Mouse (Mus musculus): ENCODE results near the gene 5730522E02Rik. TPM values are rescaled to one million over a fixed set of nuclear protein-coding genes. Genes with fewer than 3 reads are reported as not detected.

5730522E02Rik gene
- polyA plus RNA-seq, 1 experiment: not detected

DNA sequence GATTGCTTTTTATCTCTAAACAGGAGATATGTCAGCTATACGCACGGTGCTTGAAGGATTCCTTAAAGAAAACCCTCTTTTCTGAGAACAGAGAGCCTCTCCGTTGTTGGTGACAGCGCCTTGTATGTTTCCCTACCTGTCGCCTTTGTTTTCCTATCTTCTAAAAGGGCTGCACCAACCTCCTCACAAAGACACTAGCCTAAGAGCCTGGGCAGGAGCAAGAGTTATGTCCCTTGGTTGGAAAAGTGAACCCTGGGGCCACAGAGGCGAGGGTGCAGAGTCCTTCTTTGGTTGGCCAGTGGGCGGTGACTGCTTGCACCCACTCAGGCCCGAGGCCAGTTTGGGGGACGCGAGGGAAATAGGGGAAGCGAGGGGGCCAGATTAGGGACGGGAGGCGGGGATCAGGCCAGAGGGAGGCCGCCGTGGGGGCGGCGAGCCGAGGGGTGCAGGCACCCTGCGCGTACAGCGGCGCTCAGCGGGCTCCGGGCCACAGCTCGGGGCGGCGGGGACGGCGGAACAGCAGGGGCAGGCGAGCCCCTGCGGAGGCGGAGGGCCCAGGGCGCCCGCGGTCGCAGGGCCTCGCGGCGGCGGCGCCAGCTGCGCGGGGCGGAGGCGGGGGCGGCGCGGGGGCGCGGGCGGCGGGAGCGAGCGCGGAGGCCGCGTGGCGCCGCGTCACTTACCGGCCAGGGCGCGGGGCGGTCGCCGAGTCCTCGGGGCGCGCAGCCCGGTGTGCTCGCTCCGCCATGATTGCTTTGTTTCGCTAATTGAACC lies 567 bp downstream of the 5730522E02Rik start:
- no peak overlapping the region for H3K4me2 ChIP-seq (ENCODE audit: low read depth)
- H3K36me3 ChIP-seq (ENCODE audit: control insufficient read depth, insufficient read depth): no peaks in the 10 kb centered on the region
- H3ac ChIP-seq (ENCODE audit: control insufficient read depth, insufficient read length): no peak overlapping the region
- TF ChIP-seq CEBPB (IDR thresholded peaks at IDR 0.05; ENCODE audit: insufficient read depth, poor library complexity, severe bottlenecking): no peak
- no peak for TF ChIP-seq TCF3 (IDR thresholded peaks at IDR 0.05; ENCODE audit: insufficient read length, low read depth)
- H3K79me2 ChIP-seq (ENCODE audit: control insufficient read depth, insufficient read depth): no peaks in the 10 kb centered on the region
- H3K27me3 ChIP-seq (ENCODE audit: control insufficient read depth, insufficient read depth, insufficient read length): no peaks in the 10 kb centered on the region
- H3K4me3 ChIP-seq: no peak overlapping the region

DNA sequence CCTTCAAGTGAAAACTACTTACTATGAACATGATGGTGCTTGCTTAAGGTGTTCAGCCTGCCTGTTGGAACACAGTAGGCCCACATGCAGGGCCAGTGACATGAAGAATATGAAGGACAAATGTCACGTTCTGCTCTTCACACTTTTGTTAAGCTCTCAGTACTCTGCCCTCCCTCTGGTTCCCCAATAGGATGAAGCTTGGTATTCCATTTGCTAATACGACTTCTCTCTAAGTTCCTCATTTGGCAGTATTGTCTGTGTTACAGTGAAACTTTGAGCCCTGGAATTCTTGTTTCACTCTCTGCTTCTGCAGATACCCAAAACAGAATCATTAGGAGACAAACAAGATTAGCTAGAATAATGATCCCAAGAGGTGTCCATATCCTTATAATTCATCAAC lies 7.1 kb downstream of the 5730522E02Rik start:
- H3K36me3 ChIP-seq (ENCODE audit: control insufficient read depth, insufficient read depth): no peaks in the 10 kb centered on the region
- TF ChIP-seq CEBPB (IDR thresholded peaks at IDR 0.05; ENCODE audit: insufficient read depth, poor library complexity, severe bottlenecking) (no peak), MYOG (IDR thresholded peaks at IDR 0.05; ENCODE audit: control insufficient read depth in 1 of 3, insufficient read depth in 1 of 3, insufficient read length in 2 of 3, low read depth in 2 of 3) (no peak), TCF3 (IDR thresholded peaks at IDR 0.05; ENCODE audit: insufficient read length, low read depth) (no peak), MYOD1 (IDR thresholded peaks at IDR 0.05; ENCODE audit: control insufficient read depth in 1 of 3, insufficient read length in 2 of 3, low read depth in 2 of 3) (no peak), E2F4 (IDR thresholded peaks at IDR 0.05; ENCODE audit: insufficient read depth) (no peak), USF1 (IDR thresholded peaks at IDR 0.05; ENCODE audit: low read depth) (no peak)
- H3ac ChIP-seq (ENCODE audit: control insufficient read depth, insufficient read length): no peak overlapping the region
- H3K4me2 ChIP-seq (ENCODE audit: low read depth): no peak overlapping the region
- no peaks in the 10 kb centered on the region for H3K27me3 ChIP-seq (ENCODE audit: control insufficient read depth, insufficient read depth, insufficient read length)
- no peaks in the 10 kb centered on the region for H3K79me2 ChIP-seq (ENCODE audit: control insufficient read depth, insufficient read depth)
- no peak overlapping the region for H3K4me3 ChIP-seq

DNA sequence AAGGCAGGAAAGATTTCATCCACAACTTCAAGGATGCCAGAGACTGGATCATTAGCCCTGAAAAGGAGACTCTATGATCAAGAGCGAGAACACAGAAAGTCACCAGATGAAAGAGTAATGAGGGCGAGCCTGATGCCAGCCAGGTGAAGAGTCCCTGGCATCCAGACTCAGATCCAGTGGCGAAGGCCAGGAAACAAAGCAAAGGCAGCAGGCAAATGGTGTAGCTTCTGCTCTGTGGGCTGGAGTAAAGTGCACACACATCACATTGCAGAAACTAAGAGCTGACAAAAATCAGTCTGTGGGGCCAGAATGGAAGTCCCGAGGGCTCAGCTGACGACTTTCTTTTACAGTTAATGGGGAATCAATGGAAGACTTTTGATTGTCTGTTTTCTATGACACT lies 7.7 kb downstream of the 5730522E02Rik start:
- no peak for TF ChIP-seq E2F4 (IDR thresholded peaks at IDR 0.05; ENCODE audit: insufficient read depth)
- TF ChIP-seq MYOD1 (IDR thresholded peaks at IDR 0.05; ENCODE audit: control insufficient read depth in 1 of 3, insufficient read length in 2 of 3, low read depth in 2 of 3): no peak
- no peak for TF ChIP-seq MAX (IDR thresholded peaks at IDR 0.05; ENCODE audit: low read depth)
- TF ChIP-seq POLR2A (IDR thresholded peaks at IDR 0.05; ENCODE audit: insufficient read length, low read depth): no peak
- TF ChIP-seq POLR2AphosphoS2 (IDR thresholded peaks at IDR 0.05; ENCODE audit: insufficient read length, low read depth): no peak
- no peak for TF ChIP-seq CEBPB (IDR thresholded peaks at IDR 0.05; ENCODE audit: insufficient read depth, poor library complexity, severe bottlenecking)
- TF ChIP-seq SRF (IDR thresholded peaks at IDR 0.05; ENCODE audit: control insufficient read depth, insufficient read length, low read depth): no peak
- TF ChIP-seq REST (IDR thresholded peaks at IDR 0.05; ENCODE audit: insufficient read depth, insufficient read length): no peak
- no peak for TF ChIP-seq TCF12 (IDR thresholded peaks at IDR 0.05; ENCODE audit: insufficient read depth, poor library complexity, severe bottlenecking)
- TF ChIP-seq TCF3 (IDR thresholded peaks at IDR 0.05; ENCODE audit: insufficient read length, low read depth): no peak
- TF ChIP-seq MYOG (IDR thresholded peaks at IDR 0.05; ENCODE audit: control insufficient read depth in 1 of 3, insufficient read depth in 1 of 3, insufficient read length in 2 of 3, low read depth in 2 of 3): no peak
- TF ChIP-seq USF1 (IDR thresholded peaks at IDR 0.05; ENCODE audit: low read depth): no peak
- H3ac ChIP-seq (ENCODE audit: control insufficient read depth, insufficient read length): no peak overlapping the region

DNA sequence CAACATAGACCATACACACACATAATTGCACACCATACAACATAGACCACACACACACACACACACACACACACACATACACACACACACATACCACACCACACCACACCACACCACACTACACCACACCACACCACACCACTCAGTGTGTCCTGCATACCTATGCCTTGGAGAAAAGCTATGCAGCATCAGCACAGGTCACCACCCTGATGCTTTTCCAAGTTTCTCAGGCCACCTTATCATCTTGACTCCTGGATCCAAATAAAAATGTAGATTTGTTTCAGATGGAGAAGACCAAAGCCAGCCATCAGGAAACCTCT lies 8.8 kb downstream of the 5730522E02Rik start:
- Histone ChIP-seq H3K36me3 (ENCODE audit: control insufficient read depth, insufficient read depth) (no peaks in the 10 kb centered on the region), H3K4me2 (ENCODE audit: low read depth) (no peak overlapping the region), H3ac (ENCODE audit: control insufficient read depth, insufficient read length) (no peak overlapping the region), H3K4me3 (no peak overlapping the region), H3K27me3 (ENCODE audit: control insufficient read depth, insufficient read depth, insufficient read length) (no peaks in the 10 kb centered on the region), H3K79me2 (ENCODE audit: control insufficient read depth, insufficient read depth) (no peaks in the 10 kb centered on the region)
- TF ChIP-seq TCF12 (IDR thresholded peaks at IDR 0.05; ENCODE audit: insufficient read depth, poor library complexity, severe bottlenecking) (no peak), MYOG (IDR thresholded peaks at IDR 0.05; ENCODE audit: control insufficient read depth in 1 of 3, insufficient read depth in 1 of 3, insufficient read length in 2 of 3, low read depth in 2 of 3) (no peak), REST (IDR thresholded peaks at IDR 0.05; ENCODE audit: insufficient read depth, insufficient read length) (no peak), E2F4 (IDR thresholded peaks at IDR 0.05; ENCODE audit: insufficient read depth) (no peak), MAX (IDR thresholded peaks at IDR 0.05; ENCODE audit: low read depth) (no peak), TCF3 (IDR thresholded peaks at IDR 0.05; ENCODE audit: insufficient read length, low read depth) (no peak), SRF (IDR thresholded peaks at IDR 0.05; ENCODE audit: control insufficient read depth, insufficient read length, low read depth) (no peak), POLR2A (IDR thresholded peaks at IDR 0.05; ENCODE audit: insufficient read length, low read depth) (no peak), CEBPB (IDR thresholded peaks at IDR 0.05; ENCODE audit: insufficient read depth, poor library complexity, severe bottlenecking) (no peak), MYOD1 (IDR thresholded peaks at IDR 0.05; ENCODE audit: control insufficient read depth in 1 of 3, insufficient read length in 2 of 3, low read depth in 2 of 3) (no peak), POLR2AphosphoS2 (IDR thresholded peaks at IDR 0.05; ENCODE audit: insufficient read length, low read depth) (no peak), USF1 (IDR thresholded peaks at IDR 0.05; ENCODE audit: low read depth) (no peak)

More for the DNA sequence above, 7.7 kb downstream of the 5730522E02Rik start:
- H3K4me3 ChIP-seq: no peak overlapping the region
- no peak overlapping the region for H3K4me2 ChIP-seq (ENCODE audit: low read depth)
- no peaks in the 10 kb centered on the region for H3K79me2 ChIP-seq (ENCODE audit: control insufficient read depth, insufficient read depth)
- no peaks in the 10 kb centered on the region for H3K27me3 ChIP-seq (ENCODE audit: control insufficient read depth, insufficient read depth, insufficient read length)
- no peaks in the 10 kb centered on the region for H3K36me3 ChIP-seq (ENCODE audit: control insufficient read depth, insufficient read depth)

All from myocyte (in vitro differentiated cells).